Mouse (Mus musculus): ENCODE data around the gene Insl3. TPM values are rescaled to one million over a fixed set of nuclear protein-coding genes. Genes with fewer than 3 reads are reported as not detected.

The Insl3 gene
- polyA plus RNA-seq (2012; fragmentation: generic; extraction: Trizol) = 0.14 TPM
- long read RNA-seq, experiment 1 = 0 reads
- long read RNA-seq, experiment 2 = 0 reads

DNA sequence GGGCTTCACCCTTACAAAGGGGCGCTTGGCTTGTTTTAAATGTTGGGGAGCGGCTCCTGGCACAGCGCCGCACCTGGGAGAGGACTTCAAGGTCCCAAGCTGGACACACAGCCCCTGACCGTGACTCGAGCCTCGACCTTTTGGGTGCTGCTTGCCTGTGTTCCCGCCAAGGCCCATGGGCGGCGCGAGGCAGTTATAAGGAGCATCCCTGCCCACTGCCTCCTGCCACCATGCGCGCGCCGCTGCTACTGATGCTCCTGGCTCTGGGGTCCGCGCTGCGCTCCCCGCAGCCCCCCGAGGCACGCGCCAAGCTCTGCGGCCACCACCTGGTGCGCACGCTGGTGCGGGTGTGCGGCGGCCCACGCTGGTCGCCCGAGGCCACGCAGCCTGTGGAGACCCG is at the start of gene Insl3:
Insl3 (plus strand) TSS at position 187 of the 400 bp plus-strand sequence.
- no peak within 1 kb of the TSS for H3K4me3 ChIP-seq (ENCODE audit: insufficient read depth, poor library complexity, severe bottlenecking)
- H3ac ChIP-seq (ENCODE audit: control insufficient read depth, insufficient read length, low read depth) = no peak within 1 kb of the TSS
- H3K79me3 ChIP-seq (ENCODE audit: low read depth) = no peaks in the 10 kb centered on the region
- no peak for TF ChIP-seq FOSL1 (IDR thresholded peaks at IDR 0.05; ENCODE audit: insufficient read depth, low read length, poor library complexity, severe bottlenecking)
- peaks cover 79% of the 10 kb centered on the region for H3K27me3 ChIP-seq (ENCODE audit: control insufficient read depth, insufficient read depth, insufficient read length)
- no peaks in the 10 kb centered on the region for H3K36me3 ChIP-seq (ENCODE audit: control insufficient read depth, insufficient read depth)
- H3K79me2 ChIP-seq (ENCODE audit: control insufficient read depth, insufficient read depth) = no peaks in the 10 kb centered on the region

GRCm38 (mm10) chr8:71639318-71639717 is 49.7 kb upstream of the Insl3 start:
- TF ChIP-seq USF1 (IDR thresholded peaks at IDR 0.05; ENCODE audit: low read depth) = no peak
- no peak for TF ChIP-seq CEBPB (IDR thresholded peaks at IDR 0.05; ENCODE audit: low read depth)
- TF ChIP-seq MYOD1 (IDR thresholded peaks at IDR 0.05; ENCODE audit: control insufficient read depth, insufficient read length, low read depth) = no peak
- TF ChIP-seq CTCF (IDR thresholded peaks at IDR 0.05; ENCODE audit: control insufficient read depth, insufficient read depth, insufficient read length) = no peak
- no peaks in the 10 kb centered on the region for H3K27me3 ChIP-seq (ENCODE audit: control insufficient read depth, insufficient read depth, insufficient read length)
- no peaks in the 10 kb centered on the region for H3K79me2 ChIP-seq (ENCODE audit: control insufficient read depth, insufficient read depth)

GRCm38 (mm10) chr8:71645510-71645909 is 43.5 kb upstream of the Insl3 start:
- no peaks in the 10 kb centered on the region for H3K79me3 ChIP-seq (ENCODE audit: low read depth)
- TF ChIP-seq MYOG (IDR thresholded peaks at IDR 0.05; ENCODE audit: control insufficient read depth, extremely low read depth, insufficient read length) (no peak), MYOD1 (IDR thresholded peaks at IDR 0.05; ENCODE audit: control insufficient read depth, insufficient read length, low read depth) (no peak), CEBPB (IDR thresholded peaks at IDR 0.05; ENCODE audit: low read depth) (no peak), CTCF (IDR thresholded peaks at IDR 0.05; ENCODE audit: control insufficient read depth, insufficient read depth, insufficient read length) (no peak), FOSL1 (IDR thresholded peaks at IDR 0.05; ENCODE audit: insufficient read depth, low read length, poor library complexity, severe bottlenecking) (no peak), USF1 (IDR thresholded peaks at IDR 0.05; ENCODE audit: low read depth) (no peak), MAX (IDR thresholded peaks at IDR 0.05) (no peak)
- H3K4me3 ChIP-seq (ENCODE audit: insufficient read depth, poor library complexity, severe bottlenecking) = no peak overlapping the region
- peaks cover 24% of the 10 kb centered on the region for H3K27me3 ChIP-seq (ENCODE audit: control insufficient read depth, insufficient read depth, insufficient read length)
- no peaks in the 10 kb centered on the region for H3K79me2 ChIP-seq (ENCODE audit: control insufficient read depth, insufficient read depth)
- no peaks in the 10 kb centered on the region for H3K36me3 ChIP-seq (ENCODE audit: control insufficient read depth, insufficient read depth)
- no peak overlapping the region for H3ac ChIP-seq (ENCODE audit: control insufficient read depth, insufficient read length, low read depth)

More at GRCm38 (mm10) chr8:71639318-71639717, 49.7 kb upstream of the Insl3 start:
- H3K79me3 ChIP-seq (ENCODE audit: low read depth) = no peaks in the 10 kb centered on the region
- H3ac ChIP-seq (ENCODE audit: control insufficient read depth, insufficient read length, low read depth) = no peak overlapping the region
- H3K36me3 ChIP-seq (ENCODE audit: control insufficient read depth, insufficient read depth) = no peaks in the 10 kb centered on the region
- H3K4me3 ChIP-seq (ENCODE audit: insufficient read depth, poor library complexity, severe bottlenecking) = no peak overlapping the region

DNA sequence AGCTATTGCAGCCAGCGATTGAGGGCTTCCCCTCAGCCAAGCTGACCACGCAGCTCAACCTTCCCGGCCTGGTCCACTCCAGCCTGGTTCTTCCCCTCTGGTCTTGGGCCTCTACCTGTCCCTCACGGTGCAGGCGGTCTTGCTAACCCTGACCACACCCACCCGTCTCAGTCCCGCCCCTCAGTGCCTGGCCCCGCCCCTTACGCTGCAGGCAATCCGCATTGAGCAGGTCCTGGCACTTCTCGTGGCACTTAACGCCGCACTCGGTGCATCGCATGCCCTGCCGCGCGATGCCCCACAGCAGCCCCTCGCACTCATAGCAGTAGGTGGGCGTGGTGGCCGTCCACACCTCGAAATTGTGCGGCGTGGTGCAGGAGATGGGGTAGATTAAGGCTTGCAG is 34.4 kb upstream of the Insl3 start:
- H3K36me3 ChIP-seq (ENCODE audit: control insufficient read depth, insufficient read depth) = no peaks in the 10 kb centered on the region
- H3K79me3 ChIP-seq (ENCODE audit: low read depth) = no peaks in the 10 kb centered on the region
- no peak overlapping the region for H3ac ChIP-seq (ENCODE audit: control insufficient read depth, insufficient read length, low read depth)
- H3K79me2 ChIP-seq (ENCODE audit: control insufficient read depth, insufficient read depth) = no peaks in the 10 kb centered on the region
- H3K4me3 ChIP-seq (ENCODE audit: insufficient read depth, poor library complexity, severe bottlenecking) = no peak overlapping the region
- H3K27me3 ChIP-seq (ENCODE audit: control insufficient read depth, insufficient read depth, insufficient read length) = peaks cover 42% of the 10 kb centered on the region
- TF ChIP-seq FOSL1 (IDR thresholded peaks at IDR 0.05; ENCODE audit: insufficient read depth, low read length, poor library complexity, severe bottlenecking) = no peak
- TF ChIP-seq CEBPB (IDR thresholded peaks at IDR 0.05; ENCODE audit: low read depth) = no peak
- no peak for TF ChIP-seq CTCF (IDR thresholded peaks at IDR 0.05; ENCODE audit: control insufficient read depth, insufficient read depth, insufficient read length)
- TF ChIP-seq MAX (IDR thresholded peaks at IDR 0.05) = no peak
- no peak for TF ChIP-seq USF1 (IDR thresholded peaks at IDR 0.05; ENCODE audit: low read depth)
- TF ChIP-seq MYOG (IDR thresholded peaks at IDR 0.05; ENCODE audit: control insufficient read depth, extremely low read depth, insufficient read length) = no peak
- no peak for TF ChIP-seq MYOD1 (IDR thresholded peaks at IDR 0.05; ENCODE audit: control insufficient read depth, insufficient read length, low read depth)

GRCm38 (mm10) chr8:71657816-71658215 is 31.2 kb upstream of the Insl3 start:
- Histone ChIP-seq H3K36me3 (ENCODE audit: control insufficient read depth, insufficient read depth) (no peaks in the 10 kb centered on the region), H3K79me3 (ENCODE audit: low read depth) (no peaks in the 10 kb centered on the region), H3K79me2 (ENCODE audit: control insufficient read depth, insufficient read depth) (no peaks in the 10 kb centered on the region), H3K27me3 (ENCODE audit: control insufficient read depth, insufficient read depth, insufficient read length) (peaks cover 16% of the 10 kb centered on the region), H3K4me3 (ENCODE audit: insufficient read depth, poor library complexity, severe bottlenecking) (no peak overlapping the region), H3ac (ENCODE audit: control insufficient read depth, insufficient read length, low read depth) (no peak overlapping the region)
- TF ChIP-seq MYOG (IDR thresholded peaks at IDR 0.05; ENCODE audit: control insufficient read depth, extremely low read depth, insufficient read length) (no peak), MAX (IDR thresholded peaks at IDR 0.05) (no peak), CTCF (IDR thresholded peaks at IDR 0.05; ENCODE audit: control insufficient read depth, insufficient read depth, insufficient read length) (no peak), FOSL1 (IDR thresholded peaks at IDR 0.05; ENCODE audit: insufficient read depth, low read length, poor library complexity, severe bottlenecking) (no peak), USF1 (IDR thresholded peaks at IDR 0.05; ENCODE audit: low read depth) (no peak), MYOD1 (IDR thresholded peaks at IDR 0.05; ENCODE audit: control insufficient read depth, insufficient read length, low read depth) (no peak), CEBPB (IDR thresholded peaks at IDR 0.05; ENCODE audit: low read depth) (no peak)

- Histone ChIP-seq H3K27me3 (ENCODE audit: control insufficient read depth, insufficient read depth, insufficient read length) (peaks cover 11% of the 10 kb centered on the region), H3K79me3 (ENCODE audit: low read depth) (no peaks in the 10 kb centered on the region), H3ac (ENCODE audit: control insufficient read depth, insufficient read length, low read depth) (no peak overlapping the region), H3K36me3 (ENCODE audit: control insufficient read depth, insufficient read depth) (no peaks in the 10 kb centered on the region), H3K79me2 (ENCODE audit: control insufficient read depth, insufficient read depth) (no peaks in the 10 kb centered on the region), H3K4me3 (ENCODE audit: insufficient read depth, poor library complexity, severe bottlenecking) (no peak overlapping the region)
- TF ChIP-seq MYOG (IDR thresholded peaks at IDR 0.05; ENCODE audit: control insufficient read depth, extremely low read depth, insufficient read length) (no peak), CEBPB (IDR thresholded peaks at IDR 0.05; ENCODE audit: low read depth) (no peak), MAX (IDR thresholded peaks at IDR 0.05) (no peak), FOSL1 (IDR thresholded peaks at IDR 0.05; ENCODE audit: insufficient read depth, low read length, poor library complexity, severe bottlenecking) (no peak), CTCF (IDR thresholded peaks at IDR 0.05; ENCODE audit: control insufficient read depth, insufficient read depth, insufficient read length) (no peak), MYOD1 (IDR thresholded peaks at IDR 0.05; ENCODE audit: control insufficient read depth, insufficient read length, low read depth) (no peak)
Observed at GRCm38 (mm10) chr8:71658515-71659049, 30.4 kb upstream of the Insl3 start.

Measured in C2C12 (cell line).